Mouse (Mus musculus): ENCODE results near the gene Olfr125. TPM values are rescaled to one million over a fixed set of nuclear protein-coding genes. Genes with fewer than 3 reads are reported as not detected.

Gene Olfr125
- polyA plus RNA-seq (2011; ENCODE audit: insufficient read depth, insufficient read length, low replicate concordance, missing spikeins): not detected in 2 replicates

DNA sequence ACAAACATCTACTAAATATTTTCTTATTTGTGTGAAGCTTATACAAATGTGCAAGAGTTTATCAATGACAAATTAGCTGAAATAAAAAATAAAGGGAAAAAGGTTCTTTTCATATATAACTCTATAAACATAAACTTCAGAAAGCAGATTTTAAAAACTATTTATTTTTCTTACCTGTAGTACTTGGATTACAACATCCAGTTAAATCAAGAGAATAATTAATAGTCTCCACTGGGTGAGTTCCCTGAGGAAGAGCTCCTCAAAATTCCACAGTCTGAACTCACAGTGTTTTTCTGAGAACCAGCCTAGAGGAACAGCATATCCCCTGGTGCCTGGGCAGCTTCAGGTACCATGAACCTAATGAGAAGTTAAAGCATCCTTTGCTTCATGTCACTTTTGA is at the start of gene Olfr125:
Gene Olfr125 (plus strand): TSS at position 301 of the 400 bp plus-strand sequence.
- Histone ChIP-seq H3K4me1 (ENCODE audit: control insufficient read depth, insufficient read depth, low read length) (no peaks in the 10 kb centered on the region), H3K27ac (ENCODE audit: control insufficient read depth, insufficient read depth, low read depth, low read length, poor library complexity) (no peak within 1 kb of the TSS), H3K4me3 (replicated peaks; ENCODE audit: control insufficient read depth, low read depth, low read length) (no peak within 1 kb of the TSS)
- TF ChIP-seq POLR2A (IDR thresholded peaks at IDR 0.05; ENCODE audit: borderline replicate concordance, control insufficient read depth, low read depth, low read length): no peak

DNA sequence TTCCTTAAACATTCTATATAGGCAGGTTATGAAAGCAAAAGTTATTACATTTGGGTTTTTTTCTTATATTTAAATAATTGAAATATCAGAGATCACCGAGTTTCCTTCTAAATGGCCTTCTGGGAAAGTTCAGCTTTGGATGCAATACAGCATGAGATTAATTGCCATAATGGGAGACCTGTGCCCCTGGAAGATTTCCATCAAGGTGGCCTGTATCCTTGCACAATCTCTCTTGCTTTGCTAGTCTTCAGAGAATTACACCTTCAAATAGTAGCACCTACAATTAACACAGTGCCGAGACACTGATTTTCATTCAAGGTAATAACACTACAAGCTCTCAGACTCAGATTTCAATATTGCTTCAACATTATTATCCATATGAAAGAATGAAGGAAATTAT is 39.5 kb upstream of the Olfr125 start, which contains the start of gene Olfr123:
Gene Olfr123 (plus strand): TSS at position 301 of the 400 bp plus-strand sequence.
- TF ChIP-seq CTCF (IDR thresholded peaks at IDR 0.05; ENCODE audit: control insufficient read depth, insufficient read depth, low read length) (no peak), POLR2A (IDR thresholded peaks at IDR 0.05; ENCODE audit: borderline replicate concordance, control insufficient read depth, low read depth, low read length) (no peak)
- 86% methylated on average over 2 of the region's 2 CpGs for WGBS

DNA sequence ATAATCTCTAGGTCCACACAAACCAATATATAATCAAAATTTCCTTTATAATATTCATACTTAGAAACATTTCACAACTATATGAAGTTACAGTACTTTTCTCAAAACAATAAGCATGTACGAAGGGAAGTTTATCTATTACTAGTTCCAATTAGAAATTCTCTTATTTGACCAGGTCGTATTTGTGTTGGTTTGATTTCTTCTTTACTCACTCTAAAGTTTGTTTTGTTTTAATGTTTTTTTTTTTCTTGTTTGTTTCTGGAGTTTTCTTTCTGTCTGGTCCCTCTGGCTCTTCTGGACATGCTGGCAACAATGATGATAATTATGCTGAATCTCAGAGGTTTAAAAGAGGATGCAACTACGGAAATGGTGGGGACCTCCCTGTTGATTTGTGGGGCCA is 33.2 kb upstream of the Olfr125 start, which contains the start of gene Olfr124:
Gene Olfr124 (plus strand): TSS at position 301 of the 400 bp plus-strand sequence.
- no peak for TF ChIP-seq CTCF (IDR thresholded peaks at IDR 0.05; ENCODE audit: control insufficient read depth, insufficient read depth, low read length)
- no peak for TF ChIP-seq POLR2A (IDR thresholded peaks at IDR 0.05; ENCODE audit: borderline replicate concordance, control insufficient read depth, low read depth, low read length)
- WGBS: 79% methylated on average over 3 of the region's 3 CpGs
- no peaks in the 10 kb centered on the region for H3K4me1 ChIP-seq (ENCODE audit: control insufficient read depth, insufficient read depth, low read length)
- H3K4me3 ChIP-seq (replicated peaks; ENCODE audit: control insufficient read depth, low read depth, low read length): no peak within 1 kb of the TSS
- no peak within 1 kb of the TSS for H3K27ac ChIP-seq (ENCODE audit: control insufficient read depth, insufficient read depth, low read depth, low read length, poor library complexity)

More for the DNA sequence above, 39.5 kb upstream of the Olfr125 start, which contains the start of gene Olfr123:
- H3K4me3 ChIP-seq (replicated peaks; ENCODE audit: control insufficient read depth, low read depth, low read length): no peak within 1 kb of the TSS
- H3K4me1 ChIP-seq (ENCODE audit: control insufficient read depth, insufficient read depth, low read length): no peaks in the 10 kb centered on the region
- H3K27ac ChIP-seq (ENCODE audit: control insufficient read depth, insufficient read depth, low read depth, low read length, poor library complexity): no peak within 1 kb of the TSS

DNA sequence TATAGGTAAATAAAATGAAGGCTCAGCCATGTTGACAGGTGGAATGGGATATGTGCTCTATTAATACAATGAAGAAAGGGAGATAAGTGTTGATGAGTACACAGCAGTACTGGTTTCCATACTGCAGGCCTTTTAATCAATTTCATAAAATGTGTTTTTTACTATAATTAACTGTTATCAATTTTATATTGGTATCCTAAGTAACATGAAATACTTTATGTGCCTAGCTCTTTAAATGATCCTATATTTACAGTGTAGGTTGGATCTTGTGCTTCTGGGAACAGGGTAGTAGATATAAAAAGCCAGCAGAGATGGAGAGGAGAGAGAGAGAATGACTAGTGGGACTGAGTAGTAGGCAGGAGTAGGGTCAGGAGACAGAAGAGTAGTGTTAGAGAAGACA is 14.4 kb downstream of the Olfr125 start, which contains the start of gene Olfr126:
Gene Olfr126 (plus strand): TSS at position 301 of the 400 bp plus-strand sequence.
- no peak within 1 kb of the TSS for H3K27ac ChIP-seq (ENCODE audit: control insufficient read depth, insufficient read depth, low read depth, low read length, poor library complexity)
- no peaks in the 10 kb centered on the region for H3K4me1 ChIP-seq (ENCODE audit: control insufficient read depth, insufficient read depth, low read length)
- H3K4me3 ChIP-seq (replicated peaks; ENCODE audit: control insufficient read depth, low read depth, low read length): no peak within 1 kb of the TSS
- no peak for TF ChIP-seq CTCF (IDR thresholded peaks at IDR 0.05; ENCODE audit: control insufficient read depth, insufficient read depth, low read length)
- TF ChIP-seq POLR2A (IDR thresholded peaks at IDR 0.05; ENCODE audit: borderline replicate concordance, control insufficient read depth, low read depth, low read length): no peak

DNA sequence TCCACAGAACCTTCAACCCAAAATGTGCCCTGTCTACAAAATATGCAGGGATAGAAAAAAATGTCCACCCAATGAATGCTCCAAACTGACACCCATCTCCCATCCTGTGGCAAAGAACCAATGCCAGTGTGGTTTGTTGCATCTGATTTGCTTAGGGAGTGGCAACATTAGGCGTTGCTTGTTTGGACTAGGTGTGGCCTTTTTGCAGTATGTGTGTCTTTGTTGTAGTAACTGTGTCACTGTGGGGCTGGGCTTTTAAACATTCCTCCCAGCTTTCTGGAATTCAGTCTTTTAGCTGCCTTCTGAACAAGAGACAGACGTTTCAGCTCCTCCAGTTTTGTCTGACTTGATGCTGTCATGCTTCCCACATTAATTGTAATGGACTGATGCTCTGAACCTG is 31.2 kb downstream of the Olfr125 start:
- TF ChIP-seq POLR2A (IDR thresholded peaks at IDR 0.05; ENCODE audit: borderline replicate concordance, control insufficient read depth, low read depth, low read length) (no peak), CTCF (IDR thresholded peaks at IDR 0.05; ENCODE audit: control insufficient read depth, insufficient read depth, low read length) (no peak)
- Histone ChIP-seq H3K27ac (ENCODE audit: control insufficient read depth, insufficient read depth, low read depth, low read length, poor library complexity) (no peak overlapping the region), H3K4me3 (replicated peaks; ENCODE audit: control insufficient read depth, low read depth, low read length) (no peak overlapping the region), H3K4me1 (ENCODE audit: control insufficient read depth, insufficient read depth, low read length) (no peaks in the 10 kb centered on the region)
- WGBS: 60% methylated on average over 2 of the region's 2 CpGs

DNA sequence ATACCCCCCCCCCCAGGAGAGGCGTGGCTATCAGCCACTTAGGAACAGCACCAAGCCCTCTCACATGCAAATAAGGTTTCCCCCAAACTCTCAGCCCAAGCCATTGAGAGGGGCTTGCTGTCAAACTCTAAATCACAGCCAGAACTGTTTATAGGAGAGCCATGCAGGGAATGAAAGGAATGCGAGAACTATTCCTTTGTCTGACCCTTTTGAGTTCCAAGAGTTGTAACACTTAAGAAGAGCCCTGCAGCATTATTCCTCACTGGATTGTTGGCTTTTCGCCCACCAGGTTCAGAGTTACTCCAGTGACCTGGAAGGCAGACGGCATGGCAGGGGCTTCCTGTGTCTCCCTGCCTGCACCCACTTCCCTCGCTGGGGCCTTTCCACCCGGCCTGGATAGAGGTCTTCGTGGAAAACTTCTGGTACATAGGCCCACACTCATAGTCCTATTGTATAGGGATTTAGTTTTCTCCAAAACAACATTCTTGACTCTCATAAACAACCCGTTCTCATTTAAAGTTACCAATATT is 37.0 kb downstream of the Olfr125 start:
- TF ChIP-seq CTCF (IDR thresholded peaks at IDR 0.05; ENCODE audit: control insufficient read depth, insufficient read depth, low read length): no peak
- no peak for TF ChIP-seq POLR2A (IDR thresholded peaks at IDR 0.05; ENCODE audit: borderline replicate concordance, control insufficient read depth, low read depth, low read length)
- Histone ChIP-seq H3K27ac (ENCODE audit: control insufficient read depth, insufficient read depth, low read depth, low read length, poor library complexity) (no peak overlapping the region), H3K4me1 (ENCODE audit: control insufficient read depth, insufficient read depth, low read length) (no peaks in the 10 kb centered on the region), H3K4me3 (replicated peaks; ENCODE audit: control insufficient read depth, low read depth, low read length) (no peak overlapping the region)
- WGBS: 28% methylated on average over 8 of the region's 8 CpGs

DNA sequence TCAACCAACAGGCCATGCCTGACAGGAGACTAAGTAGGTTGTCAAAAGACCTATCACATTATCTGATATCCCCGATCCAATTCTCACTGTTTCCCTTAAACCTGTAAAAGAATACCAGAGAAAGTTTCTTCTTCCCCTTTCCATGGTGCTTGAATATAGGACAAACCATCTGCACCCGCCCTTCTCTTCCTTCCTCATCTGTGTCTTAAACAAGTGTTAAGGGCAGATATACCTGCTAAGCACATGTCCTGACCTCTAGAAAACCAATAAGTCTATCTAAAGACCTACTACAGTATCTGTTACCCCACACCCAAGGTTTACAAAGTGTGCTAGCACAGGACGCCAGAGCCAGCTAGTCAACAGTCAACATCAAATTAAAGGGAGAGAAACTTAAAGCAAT is 41.1 kb downstream of the Olfr125 start:
- Histone ChIP-seq H3K4me1 (ENCODE audit: control insufficient read depth, insufficient read depth, low read length) (no peaks in the 10 kb centered on the region), H3K27ac (ENCODE audit: control insufficient read depth, insufficient read depth, low read depth, low read length, poor library complexity) (no peak overlapping the region), H3K4me3 (replicated peaks; ENCODE audit: control insufficient read depth, low read depth, low read length) (no peak overlapping the region)
- no peak for TF ChIP-seq POLR2A (IDR thresholded peaks at IDR 0.05; ENCODE audit: borderline replicate concordance, control insufficient read depth, low read depth, low read length)
- 58% methylated on average over 3 of the region's 3 CpGs for WGBS

Other genes starting within 250 kb of the Olfr125 start
- not detected in 2 replicates for gene Olfr114, start 240.2 kb upstream of the Olfr125 start, polyA plus RNA-seq (2011; ENCODE audit: insufficient read depth, insufficient read length, low replicate concordance, missing spikeins)
- not detected in 2 replicates for gene Olfr115, start 205.8 kb upstream of the Olfr125 start, polyA plus RNA-seq (2011; ENCODE audit: insufficient read depth, insufficient read length, low replicate concordance, missing spikeins)
- not detected in 2 replicates for gene Olfr116, start 205.8 kb upstream of the Olfr125 start, polyA plus RNA-seq (2011; ENCODE audit: insufficient read depth, insufficient read length, low replicate concordance, missing spikeins)
- gene Olfr117, start 169.2 kb upstream of the Olfr125 start, polyA plus RNA-seq (2011; ENCODE audit: insufficient read depth, insufficient read length, low replicate concordance, missing spikeins): not detected in 2 replicates
- gene Olfr118, start 166.0 kb upstream of the Olfr125 start, polyA plus RNA-seq (2011; ENCODE audit: insufficient read depth, insufficient read length, low replicate concordance, missing spikeins): not detected in 2 replicates
- gene Olfr119, start 136.4 kb upstream of the Olfr125 start, polyA plus RNA-seq (2011; ENCODE audit: insufficient read depth, insufficient read length, low replicate concordance, missing spikeins): not detected in 2 replicates
- gene Olfr120, start 111.1 kb upstream of the Olfr125 start, polyA plus RNA-seq (2011; ENCODE audit: insufficient read depth, insufficient read length, low replicate concordance, missing spikeins): not detected in 2 replicates
- not detected in 2 replicates for gene Olfr121, start 84.1 kb upstream of the Olfr125 start, polyA plus RNA-seq (2011; ENCODE audit: insufficient read depth, insufficient read length, low replicate concordance, missing spikeins)
- gene Olfr122, start 64.3 kb upstream of the Olfr125 start, polyA plus RNA-seq (2011; ENCODE audit: insufficient read depth, insufficient read length, low replicate concordance, missing spikeins): not detected in 2 replicates
- gene Olfr123, start 39.4 kb upstream of the Olfr125 start, polyA plus RNA-seq (2011; ENCODE audit: insufficient read depth, insufficient read length, low replicate concordance, missing spikeins): not detected in 2 replicates
- not detected in 2 replicates for gene Olfr124, start 33.1 kb upstream of the Olfr125 start, polyA plus RNA-seq (2011; ENCODE audit: insufficient read depth, insufficient read length, low replicate concordance, missing spikeins)
- gene Olfr126, start 14.5 kb downstream of the Olfr125 start, polyA plus RNA-seq (2011; ENCODE audit: insufficient read depth, insufficient read length, low replicate concordance, missing spikeins): not detected in 2 replicates
- gene Olfr127, start 67.5 kb downstream of the Olfr125 start, polyA plus RNA-seq (2011; ENCODE audit: insufficient read depth, insufficient read length, low replicate concordance, missing spikeins): not detected in 2 replicates
- gene Olfr128, start 87.6 kb downstream of the Olfr125 start, polyA plus RNA-seq (2011; ENCODE audit: insufficient read depth, insufficient read length, low replicate concordance, missing spikeins): 0.27 TPM in 1 of 2 replicates, not detected in the other
- not detected in 2 replicates for gene Olfr761, start 120.1 kb downstream of the Olfr125 start, polyA plus RNA-seq (2011; ENCODE audit: insufficient read depth, insufficient read length, low replicate concordance, missing spikeins)
- not detected in 2 replicates for gene Olfr129, start 227.1 kb downstream of the Olfr125 start, polyA plus RNA-seq (2011; ENCODE audit: insufficient read depth, insufficient read length, low replicate concordance, missing spikeins)
- not detected in 2 replicates for gene Olfr130, start 231.0 kb downstream of the Olfr125 start, polyA plus RNA-seq (2011; ENCODE audit: insufficient read depth, insufficient read length, low replicate concordance, missing spikeins)

Measured in bone marrow, adult 2 months (tissue).